Mouse (Mus musculus) MEL (cell line): ENCODE measurements around the gene Ap5z1. TPM values are rescaled to one million over a fixed set of nuclear protein-coding genes. Genes with fewer than 3 reads are reported as not detected.

Experiments used
- DNase-seq: peaks from one replicate; pipeline ENCODE4 v3.0.0; 2011; ENCODE audit warnings: low read depth, low spot score
- H3K27ac ChIP-seq: 2 replicates; pipeline ENCODE4 v1.5.1; 2012; ENCODE audit warnings: low read depth, mild to moderate bottlenecking, control low read depth, low read length, moderate library complexity; ENCODE audit not compliant: control insufficient read depth
- H3K27me3 ChIP-seq, 2 experiments: fragments of 150-350 bp in 1 of 2; sonication (generic) in 1 of 2; 2 replicates each; pipeline ENCODE4 v1.6.1; 2012; ENCODE audit warnings: low read length in 2 of 2, mild to moderate bottlenecking in 2 of 2, improper control_type of control experiment in 1 of 2, moderate library complexity in 1 of 2; ENCODE audit not compliant: insufficient read depth in 2 of 2, control insufficient read depth in 1 of 2
- H3K36me3 ChIP-seq, 2 experiments: 2 replicates each; pipeline ENCODE4 v1.6.1; 2012 to 2014; ENCODE audit warnings: low read length in 2 of 2, improper control_type of control experiment in 1 of 2, inconsistent platforms in 1 of 2, mild to moderate bottlenecking in 1 of 2; ENCODE audit not compliant: insufficient read depth in 2 of 2, control insufficient read depth in 1 of 2
- H3K4me1 ChIP-seq, 2 experiments: fragments of 150-350 bp in 1 of 2; sonication (generic) in 1 of 2; 2 replicates each; pipeline ENCODE4 v1.6.1; 2012; ENCODE audit warnings: low read length in 2 of 2, improper control_type of control experiment in 1 of 2, mild to moderate bottlenecking in 1 of 2; ENCODE audit not compliant: insufficient read depth in 2 of 2, control insufficient read depth in 1 of 2
- H3K4me3 ChIP-seq, 2 experiments: fragments of 150-350 bp in 1 of 2; sonication (generic) in 1 of 2; 2 replicates each; pipeline ENCODE4 v1.5.1; 2012; ENCODE audit warnings: low read depth in 2 of 2, low read length in 2 of 2, mild to moderate bottlenecking in 2 of 2, moderate library complexity in 2 of 2, control low read depth in 1 of 2, improper control_type of control experiment in 1 of 2; ENCODE audit not compliant: control insufficient read depth in 1 of 2, insufficient read depth in 1 of 2
- H3K79me2 ChIP-seq: 2 replicates; pipeline ENCODE4 v1.6.1; 2012; ENCODE audit warnings: mild to moderate bottlenecking, low read length, moderate library complexity; ENCODE audit not compliant: control insufficient read depth, poor library complexity, insufficient read depth
- H3K9ac ChIP-seq: 2 replicates; pipeline ENCODE4 v1.6.1; 2012; ENCODE audit warnings: low read depth, mild to moderate bottlenecking, control low read depth, low read length, moderate library complexity; ENCODE audit not compliant: control insufficient read depth, poor library complexity, severe bottlenecking
- H3K9me3 ChIP-seq: fragments of 150-350 bp; sonication (generic); replicated peaks from 2 replicates; pipeline ENCODE4 v1.6.1; 2012; ENCODE audit warnings: mild to moderate bottlenecking, low read length, improper control_type of control experiment, moderate library complexity; ENCODE audit not compliant: insufficient read depth
- BHLHE40 ChIP-seq: IDR thresholded peaks from 2 replicates; pipeline ENCODE4 v1.6.1; 2012; ENCODE audit warnings: low read depth, mild to moderate bottlenecking, inconsistent platforms, low read length, improper control_type of control experiment, borderline replicate concordance
- CHD1 ChIP-seq: IDR thresholded peaks from 2 replicates; pipeline ENCODE4 v1.6.1; 2012; ENCODE audit warnings: low read depth, mild to moderate bottlenecking, inconsistent platforms, low read length, improper control_type of control experiment
- E2F4 ChIP-seq: IDR thresholded peaks from 2 replicates; pipeline ENCODE4 v1.6.1; 2011; ENCODE audit warnings: low read depth, low read length, improper control_type of control experiment, borderline replicate concordance
- ELF1 ChIP-seq: IDR thresholded peaks from 2 replicates; pipeline ENCODE4 v1.6.1; 2014; ENCODE audit warnings: low read depth, mild to moderate bottlenecking, inconsistent platforms, low read length, improper control_type of control experiment, moderate library complexity
- EP300 ChIP-seq, 2 experiments: IDR thresholded peaks; 2 replicates each; pipeline ENCODE4 v1.6.1; 2011; ENCODE audit warnings: improper control_type of control experiment in 2 of 2, low read length in 2 of 2, low read depth in 1 of 2, mild to moderate bottlenecking in 1 of 2
- GATA1 ChIP-seq: IDR thresholded peaks from 2 replicates; pipeline ENCODE4 v1.6.1; 2011; ENCODE audit warnings: low read depth, low read length, improper control_type of control experiment
- HCFC1 ChIP-seq: IDR thresholded peaks from 2 replicates; pipeline ENCODE4 v1.6.1; 2012; ENCODE audit warnings: low read depth, mild to moderate bottlenecking, inconsistent platforms, low read length, improper control_type of control experiment, moderate library complexity
- JUND ChIP-seq: IDR thresholded peaks from 2 replicates; pipeline ENCODE4 v1.6.1; 2011; ENCODE audit warnings: low read depth, mild to moderate bottlenecking, improper control_type of control experiment, low read length
- MAZ ChIP-seq: IDR thresholded peaks from 2 replicates; pipeline ENCODE4 v1.6.1; 2012; ENCODE audit warnings: low read depth, mild to moderate bottlenecking, inconsistent platforms, low read length, improper control_type of control experiment
- MEF2A ChIP-seq: IDR thresholded peaks from 2 replicates; pipeline ENCODE4 v1.6.1; 2014; ENCODE audit warnings: low read depth, mild to moderate bottlenecking, inconsistent platforms, low read length, improper control_type of control experiment; ENCODE audit not compliant: poor library complexity, insufficient replicate concordance, severe bottlenecking; ENCODE audit errors: extremely low read depth
- MXI1 ChIP-seq: IDR thresholded peaks from 2 replicates; pipeline ENCODE4 v1.6.1; 2011; ENCODE audit warnings: mild to moderate bottlenecking, low read depth, low read length, improper control_type of control experiment
- MYB ChIP-seq: IDR thresholded peaks from 2 replicates; pipeline ENCODE4 v1.6.1; 2011; ENCODE audit warnings: mild to moderate bottlenecking, low read depth, low read length, improper control_type of control experiment
- NELFE ChIP-seq: IDR thresholded peaks from 2 replicates; pipeline ENCODE4 v1.6.1; 2011; ENCODE audit warnings: low read depth, low read length, improper control_type of control experiment
- NRF1 ChIP-seq: IDR thresholded peaks from 2 replicates; pipeline ENCODE4 v1.6.1; 2014; ENCODE audit warnings: low read depth, mild to moderate bottlenecking, inconsistent platforms, low read length, improper control_type of control experiment, moderate library complexity; ENCODE audit not compliant: poor library complexity, insufficient read depth, severe bottlenecking
- POLR2A ChIP-seq, 2 experiments: IDR thresholded peaks; 2 replicates each; pipeline ENCODE4 v1.6.1; 2011 to 2012; ENCODE audit warnings: low read length in 2 of 2, mild to moderate bottlenecking in 2 of 2, control low read depth in 1 of 2, improper control_type of control experiment in 1 of 2, low read depth in 1 of 2, moderate library complexity in 1 of 2; ENCODE audit not compliant: control insufficient read depth in 1 of 2, insufficient read depth in 1 of 2, poor library complexity in 1 of 2
- RAD21 ChIP-seq: IDR thresholded peaks from 2 replicates; pipeline ENCODE4 v1.6.1; 2011; ENCODE audit warnings: mild to moderate bottlenecking, low read depth, low read length, improper control_type of control experiment
- RCOR1 ChIP-seq: IDR thresholded peaks from 2 replicates; pipeline ENCODE4 v1.6.1; 2012; ENCODE audit warnings: low read depth, mild to moderate bottlenecking, inconsistent platforms, low read length, improper control_type of control experiment
- SIN3A ChIP-seq: IDR thresholded peaks from 2 replicates; pipeline ENCODE4 v1.6.1; 2012; ENCODE audit warnings: low read length, improper control_type of control experiment, inconsistent platforms
- SMC3 ChIP-seq: IDR thresholded peaks from 2 replicates; pipeline ENCODE4 v1.6.1; 2011; ENCODE audit warnings: low read depth, low read length, improper control_type of control experiment
- TBP ChIP-seq: IDR thresholded peaks from 2 replicates; pipeline ENCODE4 v1.8.0; 2011; ENCODE audit warnings: low read depth, low read length, improper control_type of control experiment
- UBTF ChIP-seq: IDR thresholded peaks from 2 replicates; pipeline ENCODE4 v1.6.1; 2012; ENCODE audit warnings: low read depth, mild to moderate bottlenecking, inconsistent platforms, low read length, improper control_type of control experiment, moderate library complexity, borderline replicate concordance; ENCODE audit not compliant: insufficient read depth
- USF1 ChIP-seq: IDR thresholded peaks from 2 replicates; pipeline ENCODE4 v1.6.1; 2014; ENCODE audit warnings: low read depth, mild to moderate bottlenecking, inconsistent platforms, low read length, improper control_type of control experiment, moderate library complexity
- USF2 ChIP-seq, 2 experiments: IDR thresholded peaks; 2 replicates each; pipeline ENCODE4 v1.6.1; 2011 to 2012; ENCODE audit warnings: improper control_type of control experiment in 2 of 2, low read length in 2 of 2, borderline replicate concordance in 1 of 2, inconsistent platforms in 1 of 2, low read depth in 1 of 2, mild to moderate bottlenecking in 1 of 2; ENCODE audit not compliant: insufficient read depth in 1 of 2
- ZMIZ1 ChIP-seq: IDR thresholded peaks from 2 replicates; pipeline ENCODE4 v1.6.1; 2012; ENCODE audit warnings: low read depth, mild to moderate bottlenecking, inconsistent platforms, low read length, improper control_type of control experiment, moderate library complexity
- ZNF384 ChIP-seq: IDR thresholded peaks from 2 replicates; pipeline ENCODE4 v1.6.1; 2012; ENCODE audit warnings: low read depth, mild to moderate bottlenecking, inconsistent platforms, low read length, improper control_type of control experiment
- polyA plus RNA-seq, 2 experiments: library from polyadenylated mRNA; stranded (reverse) in 1 of 2; unstranded in 1 of 2; fragments of >175 nt in 1 of 2; fragments of >200 nt in 1 of 2; gene quantifications; 2 replicates each; pipeline versions ENCODE4 v1.2.1 to v1.2.4; 2012; ENCODE audit warnings: low replicate concordance in 2 of 2, low read depth in 1 of 2; ENCODE audit not compliant: insufficient read length in 2 of 2, insufficient read depth in 1 of 2, missing spikeins in 1 of 2
- total RNA-seq: library from RNA; depleted of rRNA; stranded (reverse); fragments of 300-350 nt; gene quantifications from 2 replicates; pipeline ENCODE4 v1.2.3, GENCODE M21; 2012

Ap5z1 gene
- total and polyA plus RNA-seq, 3 experiments: 4.4 to 13.5 TPM; not detected in 1

DNA sequence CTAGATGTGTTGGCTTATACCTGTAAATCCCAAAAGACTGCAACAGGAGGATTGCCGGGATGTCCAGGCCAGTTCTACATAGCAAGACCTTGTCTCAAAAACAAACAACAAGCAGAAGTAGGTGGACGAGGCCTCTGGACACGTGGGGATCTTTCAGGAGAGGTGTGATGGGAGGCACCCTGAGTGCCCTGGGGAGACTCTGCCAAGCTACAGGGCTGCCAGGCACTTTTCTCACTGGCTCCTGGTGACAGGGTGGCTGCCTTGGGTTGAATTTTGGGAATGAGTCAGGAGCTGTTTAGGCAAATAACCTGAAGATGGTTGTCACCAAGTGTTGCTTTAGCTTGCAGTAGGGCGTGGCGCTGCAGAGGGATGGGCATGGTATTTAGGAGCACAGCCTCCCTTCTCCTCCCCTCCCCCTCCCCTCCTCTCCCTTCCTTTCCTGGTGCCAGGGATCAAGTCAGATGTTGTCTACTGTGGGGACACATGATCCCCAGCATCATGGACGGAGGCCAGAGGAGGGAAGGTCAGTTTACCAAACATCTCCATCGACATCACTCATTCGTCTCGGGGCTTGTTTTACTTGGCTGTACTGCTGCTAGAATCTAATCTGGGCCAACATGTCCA is 31.8 kb upstream of the Ap5z1 start:
- no peaks in the 10 kb centered on the region; a peak in 1 of 4 replicates for H3K36me3 ChIP-seq

DNA sequence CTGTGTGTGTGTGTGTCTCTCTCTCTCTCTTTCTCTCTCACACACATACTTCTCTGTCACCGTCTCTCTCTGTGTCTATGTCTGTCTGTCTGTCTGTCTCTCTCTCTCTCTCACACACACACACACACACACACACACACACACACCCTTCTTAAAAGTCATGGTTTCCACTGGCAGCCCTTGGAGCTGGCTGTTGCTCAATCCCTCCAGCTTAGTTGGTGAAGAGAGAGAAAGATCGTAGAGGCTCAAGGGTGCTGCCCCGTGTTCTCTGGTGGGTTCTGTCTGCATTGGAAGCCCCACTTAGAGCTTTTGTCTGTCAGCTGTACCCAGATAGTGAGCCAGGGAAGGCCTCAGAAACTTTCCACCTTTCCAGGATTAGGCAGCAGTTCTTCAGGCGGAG is 31.0 kb upstream of the Ap5z1 start:
- H3K4me1 ChIP-seq: no peaks in the 10 kb centered on the region; a peak in 1 of 4 replicates

More for the DNA sequence above, 31.8 kb upstream of the Ap5z1 start:
- H3K9ac ChIP-seq: no peak overlapping the region
- H3K27ac ChIP-seq: no peak overlapping the region
- H3K9me3 ChIP-seq: no peaks in the 10 kb centered on the region
- H3K4me3 ChIP-seq: no peak overlapping the region
- no peak for DNase-seq
- H3K27me3 ChIP-seq: no peaks in the 10 kb centered on the region
- H3K4me1 ChIP-seq: no peaks in the 10 kb centered on the region; a peak in 1 of 4 replicates
- TF ChIP-seq SMC3: no peak
- no peak for TF ChIP-seq ELF1
- TF ChIP-seq ZMIZ1: no peak
- TF ChIP-seq MYB: no peak
- no peak for TF ChIP-seq USF2 (IDR thresholded peaks at IDR 0.05; ENCODE audit: borderline replicate concordance in 1 of 2, insufficient read depth in 1 of 2, low read depth in 1 of 2, low read length in 2 of 2)
- no peak for TF ChIP-seq EP300 (IDR thresholded peaks at IDR 0.05; ENCODE audit: low read depth in 1 of 2, low read length in 2 of 2)
- TF ChIP-seq RCOR1: no peak
- TF ChIP-seq JUND: no peak
- TF ChIP-seq E2F4: no peak
- TF ChIP-seq TBP: no peak
- TF ChIP-seq SIN3A: no peak
- no peak for TF ChIP-seq NRF1
- TF ChIP-seq MEF2A: no peak
- no peak for TF ChIP-seq RAD21
- TF ChIP-seq POLR2A (IDR thresholded peaks at IDR 0.05; ENCODE audit: control insufficient read depth in 1 of 2, insufficient read depth in 1 of 2, low read depth in 1 of 2, low read length in 2 of 2, poor library complexity in 1 of 2): no peak
- no peak for TF ChIP-seq BHLHE40
- TF ChIP-seq USF1: no peak
- H3K79me2 ChIP-seq: no peaks in the 10 kb centered on the region

More for the DNA sequence above, 31.0 kb upstream of the Ap5z1 start:
- no peak for DNase-seq
- Histone ChIP-seq H3K27ac (no peak overlapping the region), H3K27me3 (no peaks in the 10 kb centered on the region), H3K4me3 (no peak overlapping the region), H3K9ac (no peak overlapping the region), H3K9me3 (no peaks in the 10 kb centered on the region), H3K79me2 (no peaks in the 10 kb centered on the region), H3K36me3 (no peaks in the 10 kb centered on the region; a peak in 2 of 4 replicates)
- TF ChIP-seq USF1 (no peak), MYB (no peak), E2F4 (no peak), ELF1 (no peak), HCFC1 (no peak), UBTF (no peak), MXI1 (no peak), SMC3 (no peak), GATA1 (no peak), MAZ (no peak), NELFE (no peak), ZNF384 (no peak), RCOR1 (no peak), RAD21 (no peak), CHD1 (no peak), SIN3A (no peak)
